Mouse (Mus musculus) liver, adult 2 months (tissue): ENCODE results near the gene Fgfbp3.

Experiments
- CTCF ChIP-seq: fragments of 200-500 bp; IDR thresholded peaks from 2 replicates; pipeline ENCODE4 v1.5.1; 2011; ENCODE audit warnings: low read depth, low read length, control low read depth
- POLR2A ChIP-seq: fragments of 200-500 bp; IDR thresholded peaks from 2 replicates; pipeline ENCODE4 v1.6.1; 2011; ENCODE audit warnings: low read length, control low read depth; ENCODE audit not compliant: insufficient read depth; ENCODE audit errors: extremely low read depth

DNA sequence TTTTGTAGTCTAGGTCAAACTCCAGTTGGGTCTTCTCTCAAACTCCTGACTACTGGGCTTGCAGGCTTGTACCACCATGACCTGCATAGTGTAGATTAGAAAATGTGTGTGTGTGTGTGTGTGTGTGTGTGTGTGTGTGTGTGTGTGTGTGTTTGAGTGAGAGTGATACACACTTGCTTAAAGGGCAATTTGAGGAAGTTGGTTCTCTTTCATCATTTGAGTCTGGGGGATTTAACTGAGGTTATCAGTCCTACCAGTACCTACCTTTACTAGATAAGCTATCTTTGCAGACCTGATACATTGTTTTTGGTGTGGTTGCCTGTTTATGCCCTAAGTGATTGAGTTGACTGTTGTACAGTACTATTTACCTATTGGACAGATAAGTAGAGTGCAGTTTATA lies 12.7 kb upstream of the Fgfbp3 start:
- TF ChIP-seq POLR2A (no peak), CTCF (no peak)
